Mouse (Mus musculus) fibroblast of lung, adult 2 months (primary cell): ENCODE measurements around the gene 4930524N10Rik.

Experiments used
- DNase-seq: peaks from one replicate; pipeline ENCODE4 v3.0.0-alpha.2; 2011; ENCODE audit warnings: low read depth

4930524N10Rik gene

GRCm38 (mm10) chrX:154343292-154343691, at the start of gene 4930524N10Rik:
4930524N10Rik (minus strand) TSS chrX:154343392.
- DNase-seq: no peak

GRCm38 (mm10) chrX:154350042-154350441, 6.8 kb upstream of the 4930524N10Rik start:
- DNase-seq: no peak

GRCm38 (mm10) chrX:154349302-154350041, 6.3 kb upstream of the 4930524N10Rik start:
- no peak for DNase-seq

GRCm38 (mm10) chrX:154347933-154348332, 4.7 kb upstream of the 4930524N10Rik start:
- no peak for DNase-seq
